Mouse (Mus musculus) myocyte (in vitro differentiated cells): ENCODE measurements at regions not wholly inside any gene's neighbourhood (a gene's known extent, or its start where the extent isn't known, plus 50 kb on each side); places are given as distances from the start of the nearest gene placed in this dataset.

Experiments used
- H3K27me3 ChIP-seq: one replicate; pipeline ENCODE4 v1.6.1; 2011; ENCODE audit not compliant: control insufficient read depth, insufficient read depth, insufficient read length
- H3K36me3 ChIP-seq: one replicate; pipeline ENCODE4 v1.6.1; 2011; ENCODE audit not compliant: control insufficient read depth, insufficient read depth
- H3K4me2 ChIP-seq: one replicate; pipeline ENCODE4 v1.6.1; 2011; ENCODE audit warnings: low read depth, control low read depth
- H3K4me3 ChIP-seq: one replicate; pipeline ENCODE4 v1.5.1; 2011; ENCODE audit warnings: mild to moderate bottlenecking, control low read depth, moderate library complexity
- H3K79me2 ChIP-seq: one replicate; pipeline ENCODE4 v1.6.1; 2011; ENCODE audit not compliant: control insufficient read depth, insufficient read depth
- H3ac ChIP-seq: one replicate; pipeline ENCODE4 v1.6.1; 2011; ENCODE audit not compliant: control insufficient read depth, insufficient read length
- CEBPB ChIP-seq: IDR thresholded peaks from 2 replicates; pipeline ENCODE4 v1.6.1; 2011; ENCODE audit warnings: mild to moderate bottlenecking, moderate library complexity; ENCODE audit not compliant: poor library complexity, insufficient read depth, severe bottlenecking
- E2F4 ChIP-seq: IDR thresholded peaks from one replicate; pipeline ENCODE4 v1.6.1; 2011; ENCODE audit warnings: mild to moderate bottlenecking, control low read depth, moderate library complexity; ENCODE audit not compliant: insufficient read depth
- MAX ChIP-seq: IDR thresholded peaks from one replicate; pipeline ENCODE4 v1.6.1; 2011; ENCODE audit warnings: low read depth, mild to moderate bottlenecking, control low read depth
- MYOD1 ChIP-seq, 3 experiments: IDR thresholded peaks; one replicate each; pipeline ENCODE4 v1.6.1; 2011; ENCODE audit warnings: control low read depth in 2 of 3, low read depth in 2 of 3, mild to moderate bottlenecking in 2 of 3, moderate library complexity in 1 of 3; ENCODE audit not compliant: insufficient read length in 2 of 3, control insufficient read depth in 1 of 3
- MYOG ChIP-seq, 3 experiments: IDR thresholded peaks; one replicate each; pipeline ENCODE4 v1.6.1; 2011; ENCODE audit warnings: control low read depth in 2 of 3, low read depth in 2 of 3, mild to moderate bottlenecking in 2 of 3; ENCODE audit not compliant: insufficient read length in 2 of 3, control insufficient read depth in 1 of 3, insufficient read depth in 1 of 3
- POLR2A ChIP-seq: IDR thresholded peaks from one replicate; pipeline ENCODE4 v1.6.1; 2011; ENCODE audit warnings: low read depth, mild to moderate bottlenecking, control low read depth, moderate library complexity; ENCODE audit not compliant: insufficient read length
- POLR2AphosphoS2 ChIP-seq: IDR thresholded peaks from one replicate; pipeline ENCODE4 v1.6.1; 2011; ENCODE audit warnings: low read depth, control low read depth; ENCODE audit not compliant: insufficient read length
- REST ChIP-seq: IDR thresholded peaks from one replicate; pipeline ENCODE4 v1.6.1; 2011; ENCODE audit warnings: mild to moderate bottlenecking, control low read depth, moderate library complexity; ENCODE audit not compliant: insufficient read depth, insufficient read length
- SRF ChIP-seq: IDR thresholded peaks from one replicate; pipeline ENCODE4 v1.6.1; 2011; ENCODE audit warnings: low read depth; ENCODE audit not compliant: control insufficient read depth, insufficient read length
- TCF12 ChIP-seq: IDR thresholded peaks from one replicate; pipeline ENCODE4 v1.6.1; 2011; ENCODE audit warnings: mild to moderate bottlenecking, control low read depth; ENCODE audit not compliant: poor library complexity, insufficient read depth, severe bottlenecking
- TCF3 ChIP-seq: IDR thresholded peaks from one replicate; pipeline ENCODE4 v1.6.1; 2011; ENCODE audit warnings: low read depth, control low read depth; ENCODE audit not compliant: insufficient read length
- USF1 ChIP-seq: IDR thresholded peaks from one replicate; pipeline ENCODE4 v1.6.1; 2011; ENCODE audit warnings: low read depth, mild to moderate bottlenecking, control low read depth, moderate library complexity

- H3K27me3 ChIP-seq, result no peaks in the 10 kb centered on the region
- TF ChIP-seq POLR2AphosphoS2, result no peak
- TF ChIP-seq CEBPB, result no peak
- no peak for TF ChIP-seq E2F4
- no peak for TF ChIP-seq MYOG (IDR thresholded peaks at IDR 0.05; ENCODE audit: control insufficient read depth in 1 of 3, insufficient read depth in 1 of 3, insufficient read length in 2 of 3, low read depth in 2 of 3)
- no peak for TF ChIP-seq POLR2A
- no peak for TF ChIP-seq REST
- TF ChIP-seq MAX, result no peak
- no peak for TF ChIP-seq TCF3
- TF ChIP-seq USF1, result no peak
- TF ChIP-seq MYOD1 (IDR thresholded peaks at IDR 0.05; ENCODE audit: control insufficient read depth in 1 of 3, insufficient read length in 2 of 3, low read depth in 2 of 3), result no peak
- TF ChIP-seq TCF12, result no peak
- TF ChIP-seq SRF, result no peak
- H3ac ChIP-seq, result no peak overlapping the region
- no peak overlapping the region for H3K4me2 ChIP-seq
- H3K79me2 ChIP-seq, result no peaks in the 10 kb centered on the region
- no peaks in the 10 kb centered on the region for H3K36me3 ChIP-seq
- no peak overlapping the region for H3K4me3 ChIP-seq
Measured at GRCm38 (mm10) chr1:164637901-164638462, 158.5 kb upstream of the Dpt start.

- TF ChIP-seq POLR2A, result peak; percentile 28
- no peak for TF ChIP-seq MYOG (IDR thresholded peaks at IDR 0.05; ENCODE audit: control insufficient read depth in 1 of 3, insufficient read depth in 1 of 3, insufficient read length in 2 of 3, low read depth in 2 of 3)
- TF ChIP-seq SRF, result no peak
- TF ChIP-seq TCF3, result no peak
- TF ChIP-seq USF1, result no peak
- peak; percentile 35 for TF ChIP-seq MAX
- peak; percentile 93 for TF ChIP-seq CEBPB
- H3K36me3 ChIP-seq, result no peaks in the 10 kb centered on the region
- no peaks in the 10 kb centered on the region for H3K79me2 ChIP-seq
- H3K4me2 ChIP-seq, result peak overlapping the region; percentile 68
- H3K4me3 ChIP-seq, result no peak overlapping the region
- H3K27me3 ChIP-seq, result no peaks in the 10 kb centered on the region
- H3ac ChIP-seq, result no peak overlapping the region
Measured at GRCm38 (mm10) chr1:164631679-164632078, 164.8 kb upstream of the Dpt start.

- Histone ChIP-seq H3ac (no peak overlapping the region), H3K4me2 (peak overlapping the region; percentile 71), H3K36me3 (no peaks in the 10 kb centered on the region), H3K27me3 (no peaks in the 10 kb centered on the region), H3K4me3 (no peak overlapping the region), H3K79me2 (no peaks in the 10 kb centered on the region)
- TF ChIP-seq SRF, result no peak
- TF ChIP-seq POLR2A, result no peak
- TF ChIP-seq TCF3, result no peak
- peak; percentile 5 for TF ChIP-seq MAX
- no peak for TF ChIP-seq E2F4
- TF ChIP-seq REST, result no peak
- TF ChIP-seq CEBPB, result no peak
- peak in 1 of 3 experiments; percentile 25 for TF ChIP-seq MYOG (IDR thresholded peaks at IDR 0.05; ENCODE audit: control insufficient read depth in 1 of 3, insufficient read depth in 1 of 3, insufficient read length in 2 of 3, low read depth in 2 of 3)
- no peak for TF ChIP-seq MYOD1 (IDR thresholded peaks at IDR 0.05; ENCODE audit: control insufficient read depth in 1 of 3, insufficient read length in 2 of 3, low read depth in 2 of 3)
- TF ChIP-seq POLR2AphosphoS2, result no peak
- TF ChIP-seq TCF12, result peak; percentile 3
- TF ChIP-seq USF1, result peak; percentile 21
Measured at GRCm38 (mm10) chr1:164628840-164629239, 167.6 kb upstream of the Dpt start.

- TF ChIP-seq REST (no peak), USF1 (no peak), CEBPB (no peak), TCF3 (no peak), MAX (no peak), SRF (no peak), POLR2A (no peak), MYOD1 (IDR thresholded peaks at IDR 0.05; ENCODE audit: control insufficient read depth in 1 of 3, insufficient read length in 2 of 3, low read depth in 2 of 3) (no peak), MYOG (IDR thresholded peaks at IDR 0.05; ENCODE audit: control insufficient read depth in 1 of 3, insufficient read depth in 1 of 3, insufficient read length in 2 of 3, low read depth in 2 of 3) (no peak), E2F4 (no peak), TCF12 (no peak), POLR2AphosphoS2 (no peak)
- Histone ChIP-seq H3K36me3 (no peaks in the 10 kb centered on the region), H3K4me2 (peak overlapping the region; percentile 22), H3K79me2 (no peaks in the 10 kb centered on the region), H3ac (no peak overlapping the region), H3K4me3 (no peak overlapping the region), H3K27me3 (no peaks in the 10 kb centered on the region)
Measured at GRCm38 (mm10) chr1:164622946-164623345, 164.8 kb upstream of the Atp1b1 start.

GRCm38 (mm10) chr1:164622417-164622816 lies 164.3 kb upstream of the Atp1b1 start:
- H3K4me2 ChIP-seq, result peak overlapping the region; percentile 22
- no peaks in the 10 kb centered on the region for H3K79me2 ChIP-seq
- H3K27me3 ChIP-seq, result no peaks in the 10 kb centered on the region
- no peak overlapping the region for H3ac ChIP-seq
- TF ChIP-seq REST (no peak), CEBPB (peak; percentile 39; the same call in 1 of the 2 replicates)
- H3K4me3 ChIP-seq, result no peak overlapping the region
- no peaks in the 10 kb centered on the region for H3K36me3 ChIP-seq
